Mouse (Mus musculus) embryonic facial prominence, embryonic 10.5 days (tissue): ENCODE measurements around the gene Pcdh9. TPM values are rescaled to one million over a fixed set of nuclear protein-coding genes. Genes with fewer than 3 reads are reported as not detected.
"Not testable (repeated sequence)": the region's sequence is repeated elsewhere in the genome, so short reads cannot be mapped to it uniquely, and the experiment has no call there.

Experiments used
- DNase-seq: peaks from one replicate; pipeline ENCODE4 v3.0.0-alpha.2; 2017; ENCODE audit warnings: low spot score
- H3K27ac ChIP-seq: fragments of 300-500 bp; sonication (generic); replicated peaks from 2 replicates; pipeline ENCODE4 v1.5.1; 2016; ENCODE audit warnings: mild to moderate bottlenecking
- H3K27me3 ChIP-seq: fragments of 300-500 bp; sonication (generic); replicated peaks from 2 replicates; pipeline ENCODE4 v1.6.1; 2016; ENCODE audit warnings: low read depth, mild to moderate bottlenecking; ENCODE audit not compliant: poor library complexity, severe bottlenecking
- H3K36me3 ChIP-seq: fragments of 300-500 bp; sonication (generic); replicated peaks from 2 replicates; pipeline ENCODE4 v1.6.1; 2016; ENCODE audit warnings: mild to moderate bottlenecking, moderate library complexity
- H3K4me1 ChIP-seq: fragments of 300-500 bp; sonication (generic); 2 replicates; pipeline ENCODE4 v1.6.1; 2016
- H3K4me3 ChIP-seq: fragments of 300-500 bp; sonication (generic); 2 replicates; pipeline ENCODE4 v1.5.1; 2016; ENCODE audit warnings: mild to moderate bottlenecking, moderate library complexity
- H3K9me3 ChIP-seq: fragments of 300-500 bp; sonication (generic); 2 replicates; pipeline ENCODE4 v1.6.1; 2016; ENCODE audit warnings: mild to moderate bottlenecking
- WGBS: fragments of 180-500 bp; shearing (Covaris S2); methylation state at CpG from one replicate; pipeline ENCODE4 v1.1.7; 2016; 5-methylcytosine and 5-hydroxymethylcytosine counted together
- polyA plus RNA-seq: library from polyadenylated mRNA; unstranded; fragments of >200 nt; fragmentation: Nextera tagmentation; extraction: Ambion mirVana; gene quantifications from 2 replicates; pipeline ENCODE4 v1.2.1, GENCODE M21; 2016

The Pcdh9 gene
- polyA plus RNA-seq, 1 experiment from 2014 or later, result 15.3 TPM

GRCm38 (mm10) chr14:93288361-93288760 is 602.1 kb downstream of the Pcdh9 start:
- Histone ChIP-seq H3K4me3 (no peak overlapping the region), H3K36me3 (no peaks in the 10 kb centered on the region), H3K27me3 (no peaks in the 10 kb centered on the region), H3K27ac (no peak overlapping the region), H3K9me3 (no peaks in the 10 kb centered on the region), H3K4me1 (no peaks in the 10 kb centered on the region)
- WGBS, result 67% methylated on average over 2 of the region's 2 CpGs
- no peak for DNase-seq

- Histone ChIP-seq H3K27me3 (no peaks in the 10 kb centered on the region), H3K36me3 (no peaks in the 10 kb centered on the region), H3K4me1 (no peaks in the 10 kb centered on the region), H3K9me3 (no peaks in the 10 kb centered on the region), H3K27ac (no peak overlapping the region), H3K4me3 (no peak overlapping the region)
- DNase-seq, result no peak
- 30% methylated on average over 1 of the region's 1 CpGs for WGBS
Observed at GRCm38 (mm10) chr14:93287642-93288041, 602.8 kb downstream of the Pcdh9 start.

GRCm38 (mm10) chr14:93285136-93285535 is 605.3 kb downstream of the Pcdh9 start:
- H3K9me3 ChIP-seq, result no peaks in the 10 kb centered on the region
- no peak overlapping the region for H3K27ac ChIP-seq
- 83% methylated on average over 7 of the region's 7 CpGs for WGBS
- DNase-seq, result no peak
- no peaks in the 10 kb centered on the region for H3K36me3 ChIP-seq
- H3K4me3 ChIP-seq, result no peak overlapping the region
- H3K27me3 ChIP-seq, result no peaks in the 10 kb centered on the region
- H3K4me1 ChIP-seq, result no peaks in the 10 kb centered on the region

GRCm38 (mm10) chr14:93284009-93284408 is 606.5 kb downstream of the Pcdh9 start:
- no peak for DNase-seq

GRCm38 (mm10) chr14:93275661-93276060 is 614.8 kb downstream of the Pcdh9 start:
- Histone ChIP-seq H3K36me3 (no peaks in the 10 kb centered on the region), H3K27me3 (no peaks in the 10 kb centered on the region), H3K4me1 (no peaks in the 10 kb centered on the region), H3K4me3 (no peak overlapping the region), H3K27ac (no peak overlapping the region), H3K9me3 (no peaks in the 10 kb centered on the region)
- no peak for DNase-seq

More at GRCm38 (mm10) chr14:93284009-93284408, 606.5 kb downstream of the Pcdh9 start:
- H3K27ac ChIP-seq, result no peak overlapping the region
- no peaks in the 10 kb centered on the region for H3K27me3 ChIP-seq
- H3K4me1 ChIP-seq, result no peaks in the 10 kb centered on the region
- H3K9me3 ChIP-seq, result no peaks in the 10 kb centered on the region
- no peak overlapping the region for H3K4me3 ChIP-seq
- WGBS, result 91% methylated on average over 3 of the region's 3 CpGs
- no peaks in the 10 kb centered on the region for H3K36me3 ChIP-seq

- Histone ChIP-seq H3K4me1 (no peaks in the 10 kb centered on the region), H3K36me3 (no peaks in the 10 kb centered on the region), H3K27ac (no peak overlapping the region), H3K27me3 (no peaks in the 10 kb centered on the region), H3K4me3 (no peak overlapping the region), H3K9me3 (no peaks in the 10 kb centered on the region)
- no peak for DNase-seq
Observed at GRCm38 (mm10) chr14:93274767-93275166, 615.7 kb downstream of the Pcdh9 start.

- WGBS, result 80% methylated on average over 1 of the region's 1 CpGs
- H3K4me3 ChIP-seq, result no peak overlapping the region
- no peaks in the 10 kb centered on the region for H3K27me3 ChIP-seq
- no peaks in the 10 kb centered on the region for H3K4me1 ChIP-seq
- H3K9me3 ChIP-seq, result no peaks in the 10 kb centered on the region
- no peak overlapping the region for H3K27ac ChIP-seq
- H3K36me3 ChIP-seq, result no peaks in the 10 kb centered on the region
- DNase-seq, result no peak
Observed at GRCm38 (mm10) chr14:93253411-93253810, 637.1 kb downstream of the Pcdh9 start.

GRCm38 (mm10) chr14:93240263-93240662 is 650.2 kb downstream of the Pcdh9 start:
- Histone ChIP-seq H3K4me1 (peaks cover 11% of the 10 kb centered on the region), H3K9me3 (no peaks in the 10 kb centered on the region), H3K4me3 (no peak overlapping the region), H3K36me3 (no peaks in the 10 kb centered on the region), H3K27me3 (no peaks in the 10 kb centered on the region), H3K27ac (no peak overlapping the region)
- 79% methylated on average over 3 of the region's 3 CpGs for WGBS
- DNase-seq, result no peak

GRCm38 (mm10) chr14:93234333-93234732 is 656.1 kb downstream of the Pcdh9 start:
- no peaks in the 10 kb centered on the region for H3K36me3 ChIP-seq
- H3K4me1 ChIP-seq, result no peaks in the 10 kb centered on the region
- no peaks in the 10 kb centered on the region for H3K27me3 ChIP-seq
- H3K4me3 ChIP-seq, result no peak overlapping the region
- whole genome bisulfite sequencing, result 84% methylated on average over 3 of the region's 3 CpGs
- no peak for DNase-seq
- no peaks in the 10 kb centered on the region for H3K9me3 ChIP-seq
- no peak overlapping the region for H3K27ac ChIP-seq

GRCm38 (mm10) chr14:93233599-93233998 is 656.9 kb downstream of the Pcdh9 start:
- no peaks in the 10 kb centered on the region for H3K9me3 ChIP-seq
- WGBS, result 79% methylated on average over 6 of the region's 6 CpGs
- H3K36me3 ChIP-seq, result no peaks in the 10 kb centered on the region
- H3K4me3 ChIP-seq, result no peak overlapping the region
- no peak for DNase-seq
- H3K4me1 ChIP-seq, result no peaks in the 10 kb centered on the region
- H3K27me3 ChIP-seq, result no peaks in the 10 kb centered on the region
- H3K27ac ChIP-seq, result no peak overlapping the region

GRCm38 (mm10) chr14:93214846-93215245 is 675.6 kb downstream of the Pcdh9 start:
- not testable (repeated sequence) for H3K4me1 ChIP-seq, H3K27ac ChIP-seq
- 95% methylated on average over 13 of the region's 15 CpGs for WGBS

GRCm38 (mm10) chr14:93199791-93200190 is 690.7 kb downstream of the Pcdh9 start:
- Histone ChIP-seq H3K4me3 (no peak overlapping the region), H3K36me3 (no peaks in the 10 kb centered on the region), H3K9me3 (no peaks in the 10 kb centered on the region), H3K27ac (no peak overlapping the region), H3K27me3 (no peaks in the 10 kb centered on the region), H3K4me1 (no peaks in the 10 kb centered on the region)
- WGBS, result 84% methylated on average over 2 of the region's 2 CpGs
- DNase-seq, result no peak

More at GRCm38 (mm10) chr14:93214846-93215245, 675.6 kb downstream of the Pcdh9 start:
- H3K36me3 ChIP-seq, H3K4me3 ChIP-seq, H3K9me3 ChIP-seq, DNase-seq, H3K27me3 ChIP-seq: not testable (repeated sequence)

- no peaks in the 10 kb centered on the region for H3K4me1 ChIP-seq
- WGBS, result 79% methylated on average over 9 of the region's 9 CpGs
- no peak overlapping the region for H3K4me3 ChIP-seq
- no peaks in the 10 kb centered on the region for H3K9me3 ChIP-seq
- no peaks in the 10 kb centered on the region for H3K36me3 ChIP-seq
- H3K27ac ChIP-seq, result no peak overlapping the region
- no peaks in the 10 kb centered on the region for H3K27me3 ChIP-seq
- DNase-seq, result no peak
Observed at GRCm38 (mm10) chr14:93182606-93183491, 707.6 kb downstream of the Pcdh9 start.
